Mouse (Mus musculus) kidney, adult 2 months (tissue): Measurements from ENCODE around the gene Col4a2.

ENCODE experiments used
- CTCF ChIP-seq: fragments of 200-500 bp; conservative IDR thresholded peaks from 2 replicates; pipeline ENCODE4 v1.5.1; 2011; ENCODE audit warnings: low read depth, mild to moderate bottlenecking, control low read depth, low read length, moderate library complexity, mixed read lengths; ENCODE audit not compliant: insufficient read depth, insufficient read length
- POLR2A ChIP-seq: fragments of 200-500 bp; IDR thresholded peaks from one replicate; pipeline ENCODE4 v1.6.1; 2011; ENCODE audit warnings: low read depth, low read length, control low read depth

DNA sequence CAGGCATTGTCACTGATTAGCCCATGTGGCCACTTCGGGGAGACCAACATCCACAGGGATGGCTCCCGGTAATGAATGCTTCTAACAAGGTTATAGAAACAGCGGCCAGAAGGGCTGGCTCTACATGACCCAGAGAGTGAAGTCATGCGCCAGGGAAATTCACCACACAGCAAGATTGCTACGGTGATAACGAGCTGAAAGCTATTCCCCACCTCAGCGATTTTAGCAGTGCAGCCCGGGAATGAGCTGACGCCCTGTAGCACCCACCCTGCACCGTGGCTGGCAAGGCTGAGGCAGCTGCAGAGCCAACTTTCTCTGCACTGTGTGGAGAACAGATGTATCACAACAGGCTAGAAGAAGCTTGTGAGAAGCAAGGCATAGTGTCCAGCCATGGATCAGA is 30.5 kb upstream of the Col4a2 start:
- TF ChIP-seq POLR2A: no peak
- TF ChIP-seq CTCF: no peak
